Mouse (Mus musculus) lung, postnatal 10 days (tissue): ENCODE data around the gene Slc9a9.

Source experiments
- DNase-seq: peaks from one replicate; pipeline ENCODE4 v3.0.0; 2021

The Slc9a9 gene

DNA sequence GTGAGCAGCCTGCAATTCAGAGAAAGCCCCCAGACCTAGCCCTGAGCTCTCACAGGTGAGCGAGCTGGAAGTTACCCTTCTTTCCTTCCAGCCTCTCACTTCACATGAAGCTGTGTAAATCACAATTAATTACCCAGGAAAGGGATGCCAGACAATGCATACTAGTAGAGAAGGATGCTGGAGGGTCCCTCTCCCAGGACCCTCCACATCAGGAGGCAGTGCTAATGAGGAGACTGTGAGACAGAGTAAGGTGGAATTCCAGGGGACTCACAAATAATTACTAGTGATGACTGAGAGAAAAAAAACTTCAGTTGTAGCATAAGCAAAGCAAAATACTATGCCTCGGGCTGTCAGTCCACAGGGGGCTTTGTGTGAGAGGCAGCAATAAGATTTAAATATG, 492.0 kb downstream of the Slc9a9 start:
- DNase-seq: no peak

- DNase-seq: peak; percentile 39
Observed at GRCm38 (mm10) chr9:95166224-95166623, 496.5 kb downstream of the Slc9a9 start.

DNA sequence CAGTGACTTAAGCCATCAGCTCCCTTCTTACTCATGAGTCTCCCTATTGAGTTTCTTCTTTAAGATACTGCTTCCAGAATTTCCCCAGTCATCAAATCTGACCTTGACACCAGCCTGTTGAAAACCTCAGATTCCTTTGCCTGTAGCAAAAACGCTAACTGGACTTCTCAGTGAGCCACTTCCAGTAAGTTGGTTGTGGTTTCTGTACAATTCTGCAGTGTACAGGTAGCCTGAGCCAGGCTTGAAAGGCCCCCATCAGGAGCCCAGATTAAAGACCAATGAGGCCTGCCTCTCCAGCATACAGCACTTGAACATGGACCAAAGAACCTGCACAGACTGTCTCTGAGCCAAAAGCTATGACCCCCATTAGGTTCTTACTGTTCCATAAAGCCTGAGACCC, 498.1 kb downstream of the Slc9a9 start:
- no peak for DNase-seq

DNA sequence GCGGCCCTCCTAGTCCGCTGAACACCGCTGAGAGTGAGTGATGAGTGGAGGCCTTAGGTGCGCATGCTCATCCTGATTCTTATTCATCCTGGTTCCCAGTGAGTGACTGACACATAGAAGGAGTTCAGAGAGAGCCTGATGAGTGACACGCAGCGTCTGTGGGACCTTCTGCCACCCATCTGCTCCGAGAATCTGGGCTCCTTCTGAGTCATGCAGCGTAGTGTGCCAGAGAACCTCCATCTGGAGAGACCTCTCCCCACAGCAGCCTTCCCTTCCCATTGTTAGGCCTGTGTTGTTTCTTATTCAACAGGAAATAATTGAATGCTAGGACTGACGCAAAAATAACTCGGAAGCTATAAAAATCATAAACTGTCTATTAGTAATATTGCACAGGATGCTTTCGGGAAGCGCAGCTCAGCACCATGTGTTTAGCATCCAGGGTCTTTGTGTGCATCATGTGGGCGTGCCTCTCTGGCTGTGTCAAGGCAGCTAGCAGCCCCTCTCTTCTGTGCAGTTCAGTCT, 498.8 kb downstream of the Slc9a9 start:
- peak; percentile 79 for DNase-seq

DNA sequence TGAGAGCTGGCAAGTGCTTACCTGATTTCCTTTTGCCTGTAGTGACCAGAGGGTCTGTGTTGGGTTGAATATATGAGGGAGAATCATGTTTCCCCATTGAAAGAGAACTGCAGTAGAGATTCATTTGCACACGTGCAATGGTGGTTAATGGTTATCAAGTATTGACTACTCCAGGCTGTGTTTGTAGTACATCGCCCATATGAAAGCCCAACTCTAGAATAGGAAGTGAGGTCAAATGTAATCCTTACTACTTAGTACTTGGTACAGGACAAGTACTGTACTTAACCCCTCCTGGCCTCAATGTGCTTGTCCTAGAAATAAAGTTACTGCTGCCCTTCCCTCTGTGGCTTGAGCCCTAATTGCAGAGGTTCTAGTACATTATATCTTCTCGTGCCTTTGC, 508.5 kb downstream of the Slc9a9 start:
- no peak for DNase-seq

DNA sequence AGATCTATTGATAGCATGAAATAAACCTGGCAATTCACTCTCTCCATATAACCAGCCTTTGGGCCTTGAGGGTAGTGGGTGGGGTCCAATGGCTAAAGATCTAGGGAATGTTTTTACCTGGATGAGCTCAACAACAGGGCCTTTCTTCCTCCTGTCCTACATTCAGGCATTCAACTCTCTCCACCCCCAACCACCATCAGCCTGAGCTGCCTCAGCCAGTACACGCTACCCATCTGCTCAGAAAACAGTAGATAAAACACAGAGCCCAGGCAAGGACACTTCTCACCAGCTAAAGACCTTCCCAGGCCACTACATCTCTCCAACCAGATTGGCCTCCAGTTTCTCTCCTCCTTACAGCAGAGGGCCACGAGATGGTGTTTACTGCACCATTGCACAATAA, 510.3 kb downstream of the Slc9a9 start:
- DNase-seq: no peak

DNA sequence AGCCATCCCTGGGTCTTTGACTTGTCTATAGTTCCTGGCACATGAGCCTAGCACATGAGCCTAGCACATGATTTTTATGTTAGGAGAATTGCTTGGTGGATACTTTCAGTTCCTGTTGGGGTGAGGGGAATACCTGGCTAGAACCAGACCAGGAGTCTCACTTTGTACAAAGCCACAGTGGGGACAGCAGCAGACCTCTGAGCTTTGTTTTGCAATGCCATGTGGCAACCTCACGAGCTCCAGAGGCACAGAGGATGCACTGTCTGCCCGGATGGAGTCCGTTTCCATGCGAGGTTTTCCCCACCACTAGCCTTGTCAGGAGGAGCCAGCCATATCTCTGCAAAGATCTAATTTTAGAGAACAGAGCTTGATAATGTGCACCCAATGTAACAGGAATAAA, 510.9 kb downstream of the Slc9a9 start:
- DNase-seq: no peak

DNA sequence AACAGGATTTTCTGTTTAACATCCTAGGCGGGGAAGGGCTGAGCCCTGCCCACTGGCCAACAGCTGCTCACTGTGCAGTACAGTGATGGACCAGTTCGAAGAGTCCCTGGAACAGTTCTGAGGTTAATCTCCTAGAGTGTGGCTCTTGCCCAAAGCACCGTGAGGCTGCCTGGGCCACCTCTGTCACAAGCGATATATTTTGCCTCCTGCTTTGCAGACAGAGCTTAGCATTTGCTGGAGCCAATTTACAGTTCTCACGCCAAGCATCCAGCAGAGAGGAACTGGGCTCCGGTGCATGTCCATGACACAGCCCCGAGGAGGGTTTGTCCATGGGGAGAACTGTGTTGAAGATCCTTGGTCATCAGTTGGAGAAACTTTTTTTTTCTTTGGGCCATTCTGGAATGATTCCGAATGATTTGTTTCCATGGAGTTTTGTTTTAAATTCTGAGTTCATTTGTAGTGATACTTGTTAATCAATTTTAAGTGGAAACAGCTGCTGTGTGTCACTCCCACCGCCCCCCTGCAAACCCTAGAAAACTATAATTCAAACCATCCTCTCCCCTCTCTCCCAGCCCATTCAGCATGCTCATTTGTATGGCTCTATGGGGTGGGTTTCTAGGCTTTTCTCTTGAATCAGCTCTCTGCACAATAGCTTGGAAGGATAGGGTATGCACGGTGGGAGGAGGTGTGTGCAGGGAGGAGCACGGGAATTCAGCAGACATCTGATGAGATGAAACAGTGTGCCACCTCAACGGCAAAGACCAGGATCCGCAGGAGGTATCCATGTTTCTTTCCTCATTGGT, 511.7 kb downstream of the Slc9a9 start:
- DNase-seq: no peak

GRCm38 (mm10) chr9:95182272-95182671, 512.6 kb downstream of the Slc9a9 start:
- DNase-seq: no peak

DNA sequence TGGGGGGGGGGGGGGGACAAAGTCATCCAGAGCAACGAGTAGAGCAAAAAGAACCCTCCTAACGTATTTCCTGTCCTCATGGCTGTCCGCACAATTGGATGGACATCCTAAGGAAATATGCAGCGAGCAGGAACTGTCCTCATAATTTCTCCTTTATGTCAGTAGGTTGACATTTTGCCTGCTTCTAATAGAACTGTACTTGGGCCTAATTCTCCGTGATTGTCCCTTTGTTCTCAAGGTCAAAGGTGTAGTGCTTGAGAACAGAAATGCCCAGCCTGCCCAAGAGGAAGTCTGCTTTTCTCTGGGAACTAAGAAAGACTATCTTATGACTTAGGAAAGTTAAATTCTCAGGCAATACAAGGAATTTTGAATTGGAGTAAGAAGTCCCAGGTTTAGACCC, 514.7 kb downstream of the Slc9a9 start:
- no peak for DNase-seq

DNA sequence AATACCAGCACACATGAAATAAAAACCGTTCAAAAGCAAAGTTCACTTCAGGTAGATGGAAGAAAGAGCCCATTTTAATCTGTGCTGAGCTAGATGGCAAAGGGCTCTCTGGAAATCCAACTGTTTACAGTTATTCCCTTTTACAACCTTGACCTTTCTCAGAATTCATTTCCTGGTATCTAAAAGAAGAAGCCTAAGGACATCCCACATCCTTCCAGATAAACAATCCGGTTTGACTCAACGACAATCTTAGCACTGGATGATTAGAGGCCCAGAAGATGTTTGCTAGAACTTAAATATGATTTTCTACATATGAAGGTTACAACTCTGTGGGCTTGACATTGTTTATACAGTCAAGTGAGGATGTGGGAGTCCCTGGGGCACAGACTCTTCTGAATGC, 516.1 kb downstream of the Slc9a9 start:
- no peak for DNase-seq

- peak; percentile 18 for DNase-seq
Observed at GRCm38 (mm10) chr9:95186386-95187289, 516.9 kb downstream of the Slc9a9 start.

DNA sequence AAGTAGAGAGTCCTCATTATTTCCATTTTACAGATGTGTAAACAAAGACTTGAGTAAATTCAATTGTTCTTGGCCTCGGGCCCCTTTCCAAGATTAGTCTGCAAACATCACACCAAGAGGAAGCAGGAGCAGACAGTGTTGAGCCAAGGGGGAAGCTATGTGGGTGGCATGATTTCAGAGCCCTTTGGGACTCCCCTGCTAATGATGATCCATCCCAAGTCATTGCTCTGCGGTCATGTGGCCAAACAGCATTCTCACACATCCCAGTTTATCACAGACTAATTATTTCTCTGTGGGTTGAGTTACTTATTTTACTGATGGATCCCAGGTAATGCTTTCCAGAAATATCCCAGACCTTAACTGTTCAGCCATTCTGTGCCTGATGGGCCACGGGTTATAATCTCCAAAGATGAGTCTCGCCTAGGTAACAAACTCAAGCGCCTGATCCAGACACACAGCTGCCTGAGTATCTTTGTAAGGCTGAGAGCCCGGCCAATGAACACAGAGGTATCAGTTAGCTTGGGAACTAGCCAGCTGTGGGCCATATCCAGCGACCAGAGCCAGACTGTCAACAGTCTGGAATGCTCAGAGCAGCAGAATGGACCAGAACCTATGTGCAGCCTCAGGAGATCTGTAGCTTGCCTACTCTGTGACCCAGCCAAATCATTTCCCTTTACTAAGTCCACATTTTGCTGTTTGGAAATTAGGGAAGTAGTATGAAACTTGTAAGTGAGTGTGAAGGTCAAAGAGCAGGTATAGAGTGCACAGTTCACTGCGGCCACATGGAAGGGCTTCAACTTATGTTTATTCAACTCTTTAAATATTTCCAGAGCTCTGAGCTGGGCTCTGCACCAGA, 518.9 kb downstream of the Slc9a9 start:
- peak; percentile 67 for DNase-seq

GRCm38 (mm10) chr9:95189218-95189605, 519.5 kb downstream of the Slc9a9 start:
- DNase-seq: no peak

DNA sequence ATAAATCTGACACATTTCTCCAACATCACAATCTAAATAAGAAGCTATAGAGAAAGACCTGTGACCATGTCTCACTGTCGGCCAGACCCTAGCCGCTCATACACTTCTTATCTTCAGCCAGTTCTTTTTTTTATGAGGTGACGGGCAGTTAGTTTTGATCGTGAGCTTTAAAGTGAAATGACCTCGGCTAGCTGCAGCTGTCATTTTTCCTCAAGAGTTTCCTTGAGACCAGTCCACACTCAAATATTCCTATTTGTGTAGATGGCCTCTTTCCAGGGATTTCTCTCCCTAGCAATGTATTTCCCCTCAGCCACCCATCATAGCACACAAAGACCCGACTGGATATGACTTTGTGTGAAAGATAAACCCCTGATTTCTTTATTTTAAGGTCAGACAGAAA, 521.7 kb downstream of the Slc9a9 start:
- DNase-seq: no peak

DNA sequence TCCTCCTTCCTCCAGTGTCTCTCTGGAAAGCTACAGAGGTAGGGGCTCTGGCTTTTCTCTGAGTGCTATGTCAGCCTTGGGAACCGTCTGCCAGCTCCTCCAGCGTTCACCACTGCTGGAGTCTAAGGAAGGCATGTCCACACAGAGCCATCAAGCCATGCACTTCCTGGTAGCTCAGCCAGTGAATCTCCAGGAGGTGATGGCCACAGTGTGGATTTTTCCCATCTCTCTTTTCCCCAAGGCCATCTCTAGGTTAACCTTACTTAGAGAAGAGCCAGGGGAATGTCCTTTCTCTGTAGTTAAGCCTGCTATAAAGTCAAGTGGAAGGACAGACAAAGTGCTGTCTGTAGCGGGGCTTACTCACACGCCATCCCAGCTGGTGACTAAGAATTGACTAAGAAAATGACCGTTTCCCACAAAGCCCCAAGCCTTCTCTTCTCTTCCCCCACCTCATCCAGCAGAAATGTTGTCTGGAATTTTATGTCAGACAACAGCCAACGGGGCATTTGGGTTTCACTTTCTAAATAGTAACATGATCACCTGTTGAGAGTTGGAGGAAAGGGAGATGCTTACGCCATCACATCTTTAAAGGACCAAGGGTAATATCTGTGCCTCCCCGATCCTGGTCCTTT, 523.3 kb downstream of the Slc9a9 start:
- DNase-seq: no peak

DNA sequence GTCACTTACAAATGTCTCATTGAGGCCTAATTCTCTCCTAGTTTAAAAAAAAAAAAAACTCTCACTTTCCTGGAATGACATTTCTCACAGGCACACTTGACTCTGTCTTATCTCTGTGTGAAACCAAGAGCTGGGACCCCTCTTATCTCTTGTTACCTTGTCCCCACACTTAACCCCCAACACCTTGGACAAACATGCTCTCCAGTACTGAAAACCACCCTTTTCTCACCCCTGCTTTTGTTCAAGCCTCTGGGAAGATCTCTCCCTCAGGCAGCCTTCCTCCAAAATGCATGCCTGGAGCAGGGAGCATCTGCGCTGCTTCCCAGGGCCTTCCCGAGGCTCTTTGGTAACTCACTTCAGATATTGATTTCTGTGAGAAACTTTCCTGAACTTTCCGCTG, 524.0 kb downstream of the Slc9a9 start:
- DNase-seq: no peak

DNA sequence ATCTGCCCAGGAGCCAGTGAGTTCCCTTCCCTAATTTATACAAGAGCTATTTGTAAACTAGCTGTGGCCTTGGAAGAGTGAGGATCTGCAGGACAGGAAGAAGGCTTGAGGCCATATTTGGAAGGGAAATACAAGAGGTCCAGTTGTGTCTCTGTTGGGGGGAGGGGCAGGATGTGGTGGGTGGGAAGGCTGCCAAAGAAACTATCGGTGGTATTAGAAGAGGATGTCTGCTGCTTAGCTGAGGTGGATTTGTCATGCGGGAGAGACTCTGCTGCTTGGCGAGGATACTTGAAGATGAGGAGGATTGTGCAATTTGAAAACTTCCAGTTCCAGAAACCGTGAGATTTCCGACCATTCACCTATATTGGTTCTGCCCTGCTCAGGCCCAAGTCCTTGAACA, 524.4 kb downstream of the Slc9a9 start:
- DNase-seq: peak; percentile 84

DNA sequence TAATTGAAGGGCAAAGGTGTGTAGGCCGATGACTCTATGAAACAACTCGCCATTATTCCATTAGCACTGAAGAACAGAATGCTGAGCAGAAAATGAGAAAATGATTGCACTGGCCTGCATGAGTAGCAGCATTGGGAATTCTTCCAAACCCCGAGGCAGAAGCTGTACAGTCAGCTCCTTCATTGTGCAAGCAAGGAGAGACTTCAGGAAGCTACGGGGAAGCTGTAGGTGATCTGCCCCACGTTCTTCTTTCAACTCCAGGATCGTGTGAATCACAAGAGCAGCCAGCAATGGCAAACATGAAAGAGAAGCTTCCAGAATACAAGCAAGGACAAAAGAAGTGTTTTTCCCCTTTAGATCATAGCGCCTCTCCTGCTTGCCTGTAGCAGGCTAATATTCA, 538.0 kb downstream of the Slc9a9 start:
- DNase-seq: no peak

GRCm38 (mm10) chr9:95208681-95209080, 539.0 kb downstream of the Slc9a9 start:
- no peak for DNase-seq

GRCm38 (mm10) chr9:95220009-95220408, 550.3 kb downstream of the Slc9a9 start:
- peak; percentile 64 for DNase-seq

DNA sequence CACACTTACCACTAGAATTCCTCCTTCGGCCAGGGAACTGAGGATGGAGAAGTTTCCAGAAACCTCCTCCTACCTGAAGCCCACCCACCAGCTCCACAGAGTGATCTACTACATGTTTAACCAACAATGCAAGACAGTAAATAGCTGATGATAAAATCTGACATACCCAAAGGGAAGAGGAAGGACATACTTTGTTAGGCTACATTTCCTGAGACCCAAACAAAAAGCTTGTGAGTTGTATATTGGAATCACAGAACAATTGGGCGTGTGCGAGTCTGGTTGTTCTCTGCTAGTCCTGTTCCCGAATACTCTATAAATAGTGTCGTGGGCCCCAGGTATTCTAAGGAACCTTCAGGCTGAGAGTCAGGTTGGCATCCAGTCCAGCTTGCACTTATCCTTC, 551.6 kb downstream of the Slc9a9 start:
- peak; percentile 7 for DNase-seq
